Mouse (Mus musculus) testis, adult 2 months (tissue): Measurements from ENCODE around the gene Tpgs1.

Source experiments
- CTCF ChIP-seq: fragments of 200-500 bp; IDR thresholded peaks from 2 replicates; pipeline ENCODE4 v1.5.1; 2012; ENCODE audit warnings: low read depth, mild to moderate bottlenecking, inconsistent platforms, low read length, moderate library complexity; ENCODE audit not compliant: control insufficient read depth, insufficient read depth, insufficient replicate concordance
- POLR2A ChIP-seq: fragments of 200-500 bp; IDR thresholded peaks from 2 replicates; pipeline ENCODE4 v1.6.1; 2012; ENCODE audit warnings: low read depth, mild to moderate bottlenecking, inconsistent platforms, low read length, moderate library complexity; ENCODE audit not compliant: control insufficient read depth

GRCm38 (mm10) chr10:79695231-79696128 is 26.3 kb downstream of the Tpgs1 start:
- TF ChIP-seq CTCF = peak; percentile 79; the same call in 1 of the 2 replicates
- no peak for TF ChIP-seq POLR2A
